Mouse (Mus musculus) myocyte (in vitro differentiated cells): ENCODE measurements around the gene Brf1. TPM values are rescaled to one million over a fixed set of nuclear protein-coding genes. Genes with fewer than 3 reads are reported as not detected.

Source experiments
- H3K27me3 ChIP-seq: one replicate; pipeline ENCODE4 v1.6.1; 2011; ENCODE audit not compliant: control insufficient read depth, insufficient read depth, insufficient read length
- H3K36me3 ChIP-seq: one replicate; pipeline ENCODE4 v1.6.1; 2011; ENCODE audit not compliant: control insufficient read depth, insufficient read depth
- H3K4me2 ChIP-seq: one replicate; pipeline ENCODE4 v1.6.1; 2011; ENCODE audit warnings: low read depth, control low read depth
- H3K4me3 ChIP-seq: one replicate; pipeline ENCODE4 v1.5.1; 2011; ENCODE audit warnings: mild to moderate bottlenecking, control low read depth, moderate library complexity
- H3K79me2 ChIP-seq: one replicate; pipeline ENCODE4 v1.6.1; 2011; ENCODE audit not compliant: control insufficient read depth, insufficient read depth
- H3ac ChIP-seq: one replicate; pipeline ENCODE4 v1.6.1; 2011; ENCODE audit not compliant: control insufficient read depth, insufficient read length
- CEBPB ChIP-seq: IDR thresholded peaks from 2 replicates; pipeline ENCODE4 v1.6.1; 2011; ENCODE audit warnings: mild to moderate bottlenecking, moderate library complexity; ENCODE audit not compliant: poor library complexity, insufficient read depth, severe bottlenecking
- E2F4 ChIP-seq: IDR thresholded peaks from one replicate; pipeline ENCODE4 v1.6.1; 2011; ENCODE audit warnings: mild to moderate bottlenecking, control low read depth, moderate library complexity; ENCODE audit not compliant: insufficient read depth
- MAX ChIP-seq: IDR thresholded peaks from one replicate; pipeline ENCODE4 v1.6.1; 2011; ENCODE audit warnings: low read depth, mild to moderate bottlenecking, control low read depth
- MYOD1 ChIP-seq, 3 experiments: IDR thresholded peaks; one replicate each; pipeline ENCODE4 v1.6.1; 2011; ENCODE audit warnings: control low read depth in 2 of 3, low read depth in 2 of 3, mild to moderate bottlenecking in 2 of 3, moderate library complexity in 1 of 3; ENCODE audit not compliant: insufficient read length in 2 of 3, control insufficient read depth in 1 of 3
- MYOG ChIP-seq, 3 experiments: IDR thresholded peaks; one replicate each; pipeline ENCODE4 v1.6.1; 2011; ENCODE audit warnings: control low read depth in 2 of 3, low read depth in 2 of 3, mild to moderate bottlenecking in 2 of 3; ENCODE audit not compliant: insufficient read length in 2 of 3, control insufficient read depth in 1 of 3, insufficient read depth in 1 of 3
- POLR2AphosphoS2 ChIP-seq: IDR thresholded peaks from one replicate; pipeline ENCODE4 v1.6.1; 2011; ENCODE audit warnings: low read depth, control low read depth; ENCODE audit not compliant: insufficient read length
- TCF12 ChIP-seq: IDR thresholded peaks from one replicate; pipeline ENCODE4 v1.6.1; 2011; ENCODE audit warnings: mild to moderate bottlenecking, control low read depth; ENCODE audit not compliant: poor library complexity, insufficient read depth, severe bottlenecking
- USF1 ChIP-seq: IDR thresholded peaks from one replicate; pipeline ENCODE4 v1.6.1; 2011; ENCODE audit warnings: low read depth, mild to moderate bottlenecking, control low read depth, moderate library complexity
- polyA plus RNA-seq: library from polyadenylated mRNA; unstranded; fragments of >200 nt; fragmentation: generic; extraction: Trizol; gene quantifications from one replicate; pipeline ENCODE4 v1.2.1, GENCODE M21; 2012; ENCODE audit warnings: missing spikeins

The Brf1 gene
- polyA plus RNA-seq, 1 experiment, result 27.9 TPM

GRCm38 (mm10) chr12:112915587-112915986 is 84.9 kb downstream of the Brf1 start:
- H3ac ChIP-seq, result no peak overlapping the region
- TF ChIP-seq MAX (no peak), CEBPB (no peak), POLR2AphosphoS2 (no peak), USF1 (no peak)
- no peak overlapping the region for H3K4me2 ChIP-seq
- H3K79me2 ChIP-seq, result no peaks in the 10 kb centered on the region
- no peaks in the 10 kb centered on the region for H3K27me3 ChIP-seq
- H3K36me3 ChIP-seq, result no peaks in the 10 kb centered on the region
- no peak overlapping the region for H3K4me3 ChIP-seq

- no peak for TF ChIP-seq TCF12
- Histone ChIP-seq H3K4me2 (no peak overlapping the region), H3K4me3 (no peak overlapping the region), H3ac (no peak overlapping the region), H3K27me3 (no peaks in the 10 kb centered on the region), H3K79me2 (no peaks in the 10 kb centered on the region), H3K36me3 (no peaks in the 10 kb centered on the region)
These were observed 86.0 kb downstream of the Brf1 start for GRCm38 (mm10) chr12:112914527-112914926.

GRCm38 (mm10) chr12:112912951-112913745 is 87.4 kb downstream of the Brf1 start:
- TF ChIP-seq USF1 (no peak), MYOG (IDR thresholded peaks at IDR 0.05; ENCODE audit: control insufficient read depth in 1 of 3, insufficient read depth in 1 of 3, insufficient read length in 2 of 3, low read depth in 2 of 3) (peak in 1 of 3 experiments; percentile 1)
- H3K4me3 ChIP-seq, result no peak overlapping the region
- H3K4me2 ChIP-seq, result no peak overlapping the region
- H3K79me2 ChIP-seq, result no peaks in the 10 kb centered on the region
- H3ac ChIP-seq, result no peak overlapping the region
- no peaks in the 10 kb centered on the region for H3K36me3 ChIP-seq
- H3K27me3 ChIP-seq, result no peaks in the 10 kb centered on the region

GRCm38 (mm10) chr12:112911701-112912100 is 88.8 kb downstream of the Brf1 start:
- no peaks in the 10 kb centered on the region for H3K27me3 ChIP-seq
- no peak overlapping the region for H3K4me2 ChIP-seq
- no peaks in the 10 kb centered on the region for H3K79me2 ChIP-seq
- H3ac ChIP-seq, result no peak overlapping the region
- no peak overlapping the region for H3K4me3 ChIP-seq
- TF ChIP-seq POLR2AphosphoS2, result no peak
- TF ChIP-seq MAX, result no peak
- peak in 1 of 3 experiments; percentile 3 for TF ChIP-seq MYOD1 (IDR thresholded peaks at IDR 0.05; ENCODE audit: control insufficient read depth in 1 of 3, insufficient read length in 2 of 3, low read depth in 2 of 3)
- no peak for TF ChIP-seq E2F4
- TF ChIP-seq TCF12, result no peak
- no peaks in the 10 kb centered on the region for H3K36me3 ChIP-seq

Other genes starting within 250 kb of the Brf1 start
- gene Pld4, start 240.0 kb downstream of the Brf1 start, polyA plus RNA-seq, result 0.08 TPM
- 24.4 TPM for gene Ahnak2, start 198.0 kb downstream of the Brf1 start, polyA plus RNA-seq
- gene Clba1, start 191.8 kb downstream of the Brf1 start, polyA plus RNA-seq, result 9.6 TPM
- 21.5 TPM for gene Cdca4, start 171.3 kb downstream of the Brf1 start, polyA plus RNA-seq
- gene Gpr132, start 132.5 kb downstream of the Brf1 start, polyA plus RNA-seq, result 0.02 TPM
- gene Jag2, start 70.9 kb downstream of the Brf1 start, polyA plus RNA-seq, result 51.8 TPM
- gene Nudt14, start 58.6 kb downstream of the Brf1 start, polyA plus RNA-seq, result 94.9 TPM
- gene Btbd6, start 24.2 kb downstream of the Brf1 start, polyA plus RNA-seq, result 16.3 TPM
- gene Pacs2, start 13.8 kb upstream of the Brf1 start, polyA plus RNA-seq, result 89.3 TPM
- gene Tex22, start 73.8 kb upstream of the Brf1 start, polyA plus RNA-seq, result 0.11 TPM
- gene Mta1, start 97.6 kb upstream of the Brf1 start, polyA plus RNA-seq, result 101 TPM
- gene Crip2, start 139.5 kb upstream of the Brf1 start, polyA plus RNA-seq, result 1,146 TPM
- gene Crip1, start 145.6 kb upstream of the Brf1 start, polyA plus RNA-seq, result 1,677 TPM
- 6.6 TPM for gene Tedc1, start 155.7 kb upstream of the Brf1 start, polyA plus RNA-seq
- 4.1 TPM for gene Tmem121, start 185.2 kb upstream of the Brf1 start, polyA plus RNA-seq